Mouse (Mus musculus) olfactory bulb, adult 2 months (tissue): ENCODE data around the gene Cdon. TPM values are rescaled to one million over a fixed set of nuclear protein-coding genes. Genes with fewer than 3 reads are reported as not detected.

ENCODE experiments used
- H3K27ac ChIP-seq: fragments of 200-500 bp; 2 replicates; pipeline ENCODE4 v1.5.1; 2012; ENCODE audit warnings: low read depth, low read length; ENCODE audit not compliant: insufficient read depth
- H3K4me1 ChIP-seq: fragments of 200-500 bp; 2 replicates; pipeline ENCODE4 v1.6.1; 2012; ENCODE audit warnings: low read length; ENCODE audit not compliant: control insufficient read depth, insufficient read depth
- H3K4me3 ChIP-seq: fragments of 200-500 bp; 2 replicates; pipeline ENCODE4 v1.5.1; 2012; ENCODE audit warnings: mild to moderate bottlenecking, low read depth, low read length, moderate library complexity; ENCODE audit not compliant: insufficient read depth
- CTCF ChIP-seq: fragments of 200-500 bp; IDR thresholded peaks from 2 replicates; pipeline ENCODE4 v1.5.1; 2012; ENCODE audit warnings: low read depth, mild to moderate bottlenecking, low read length, moderate library complexity; ENCODE audit not compliant: insufficient read depth
- POLR2A ChIP-seq: fragments of 200-500 bp; IDR thresholded peaks from 2 replicates; pipeline ENCODE4 v1.6.1; 2012; ENCODE audit warnings: mild to moderate bottlenecking, low read depth, low read length, moderate library complexity; ENCODE audit not compliant: insufficient read depth
- WGBS: fragments of 180-500 bp; shearing (Covaris S2); methylation state at CpG from one replicate; pipeline ENCODE4 v1.1.7; 2018; 5-methylcytosine and 5-hydroxymethylcytosine counted together
- polyA plus RNA-seq: library from polyadenylated mRNA; stranded (reverse); fragments of >200 nt; gene quantifications from 2 replicates; pipeline ENCODE4 v1.2.4, GENCODE M21; 2012; ENCODE audit warnings: low replicate concordance; ENCODE audit not compliant: missing spikeins, insufficient read depth, insufficient read length

The Cdon gene
- polyA plus RNA-seq, 1 experiment = not detected

DNA sequence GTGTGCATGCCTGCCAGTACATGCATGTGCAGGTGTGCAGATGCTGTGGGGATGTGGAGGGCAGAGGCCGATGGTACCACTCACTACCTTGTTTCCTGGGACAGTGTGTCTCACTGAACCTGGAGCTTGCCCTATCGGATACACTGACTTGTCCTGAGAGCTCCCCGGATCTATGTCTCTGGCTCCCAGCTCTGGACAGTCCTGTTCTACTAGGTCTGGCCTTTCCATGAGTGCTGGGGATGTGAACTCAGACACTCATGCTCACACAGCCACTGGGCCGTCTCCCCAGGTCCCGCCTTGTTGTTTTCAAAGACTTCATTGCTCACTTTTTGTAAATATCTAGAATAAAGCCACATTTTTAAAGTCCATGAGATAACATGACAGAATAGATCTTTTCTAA lies 120.1 kb downstream of the Cdon start:
- Histone ChIP-seq H3K4me1 (no peaks in the 10 kb centered on the region), H3K4me3 (no peak overlapping the region), H3K27ac (no peak overlapping the region)
- 90% methylated on average over 5 of the region's 5 CpGs for WGBS
- TF ChIP-seq CTCF (no peak), POLR2A (no peak)

DNA sequence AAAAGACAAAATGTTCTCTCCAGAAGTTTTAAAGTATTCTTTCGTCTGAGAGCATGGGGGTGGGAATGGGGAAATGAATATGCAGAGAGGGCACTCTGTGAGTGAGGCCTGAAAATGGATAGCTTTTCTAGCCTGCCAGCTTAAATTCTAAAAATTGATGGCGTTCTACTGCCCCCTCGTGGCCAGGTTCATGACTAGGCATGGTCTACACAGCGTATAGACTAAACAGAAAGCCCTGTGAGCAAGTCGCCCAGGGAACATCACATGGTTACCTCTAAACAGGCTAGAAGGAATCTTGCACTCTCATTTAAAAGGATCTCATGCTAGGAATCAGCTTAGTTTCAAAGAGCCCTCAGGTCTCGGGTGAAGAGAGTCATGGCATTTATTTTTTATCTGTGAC lies 120.6 kb downstream of the Cdon start:
- 18% methylated on average over 6 of the region's 6 CpGs for WGBS
- TF ChIP-seq POLR2A (no peak), CTCF (no peak)
- H3K27ac ChIP-seq = no peak overlapping the region
- no peak overlapping the region for H3K4me3 ChIP-seq
- H3K4me1 ChIP-seq = no peaks in the 10 kb centered on the region

DNA sequence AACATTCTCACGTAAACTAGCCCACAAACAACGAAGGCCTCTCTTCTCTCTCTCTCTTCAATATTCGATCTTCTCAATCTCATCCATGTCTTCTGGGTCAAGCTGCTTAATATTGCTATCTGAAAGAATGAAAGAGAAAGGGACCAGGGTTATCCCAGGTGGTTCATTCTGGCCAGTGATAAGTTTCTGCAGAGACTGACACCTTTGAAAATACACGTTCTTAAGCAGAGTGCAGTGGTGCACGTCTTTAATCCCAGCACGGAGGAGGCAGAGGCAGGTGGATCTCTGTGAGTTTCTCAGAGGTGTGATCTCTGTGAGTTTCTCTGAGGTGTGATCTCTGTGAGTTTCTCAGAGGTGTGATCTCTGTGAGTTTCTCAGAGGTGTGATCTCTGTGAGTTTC lies 121.0 kb downstream of the Cdon start:
- no peak overlapping the region for H3K27ac ChIP-seq
- 74% methylated on average over 6 of the region's 6 CpGs for WGBS
- H3K4me1 ChIP-seq = no peaks in the 10 kb centered on the region
- no peak for TF ChIP-seq CTCF
- no peak for TF ChIP-seq POLR2A
- no peak overlapping the region for H3K4me3 ChIP-seq

DNA sequence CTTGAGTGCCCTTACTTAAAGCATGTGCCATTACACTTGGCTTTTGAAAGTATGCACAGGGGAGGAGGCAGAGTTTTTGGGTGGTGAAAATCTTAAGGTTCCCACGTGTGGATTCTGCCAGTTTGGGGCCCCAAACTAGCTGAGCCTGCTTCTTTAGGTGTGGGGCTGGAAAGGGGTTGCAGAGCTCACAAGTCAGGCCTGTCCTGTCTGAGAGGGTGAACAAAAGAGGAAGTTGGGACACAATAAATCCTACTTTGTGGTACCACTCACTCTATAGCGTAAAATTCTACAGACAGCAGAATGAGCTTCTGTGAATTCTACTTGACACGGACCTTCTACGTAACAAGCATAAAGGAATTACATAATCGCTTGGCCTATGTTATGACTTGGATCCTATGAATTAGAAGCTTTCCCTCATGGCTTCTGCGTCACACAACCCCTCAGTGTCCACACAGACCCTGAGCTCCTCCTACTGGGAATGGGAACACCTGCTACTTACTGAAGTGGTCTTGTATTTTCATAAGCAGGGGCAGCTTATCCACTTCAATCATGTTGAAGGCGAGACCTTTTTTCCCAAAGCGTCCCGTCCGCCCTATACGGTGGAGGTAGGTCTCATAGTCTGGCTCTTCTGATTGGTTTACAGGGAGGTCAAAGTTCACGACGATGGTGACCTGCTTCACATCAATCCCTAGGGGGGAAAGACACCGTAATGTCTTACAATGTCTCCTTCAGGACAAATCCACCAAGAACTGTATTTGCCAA lies 122.4 kb downstream of the Cdon start:
- no peak overlapping the region for H3K27ac ChIP-seq
- H3K4me3 ChIP-seq = no peak overlapping the region
- WGBS = 89% methylated on average over 14 of the region's 14 CpGs
- TF ChIP-seq CTCF (no peak), POLR2A (no peak)
- no peaks in the 10 kb centered on the region for H3K4me1 ChIP-seq

GRCm38 (mm10) chr9:35544666-35545065 lies 123.7 kb downstream of the Cdon start:
- no peak for TF ChIP-seq POLR2A
- TF ChIP-seq CTCF = no peak
- H3K4me3 ChIP-seq = no peak overlapping the region
- WGBS = 76% methylated on average over 2 of the region's 2 CpGs
- H3K4me1 ChIP-seq = no peaks in the 10 kb centered on the region
- H3K27ac ChIP-seq = no peak overlapping the region

DNA sequence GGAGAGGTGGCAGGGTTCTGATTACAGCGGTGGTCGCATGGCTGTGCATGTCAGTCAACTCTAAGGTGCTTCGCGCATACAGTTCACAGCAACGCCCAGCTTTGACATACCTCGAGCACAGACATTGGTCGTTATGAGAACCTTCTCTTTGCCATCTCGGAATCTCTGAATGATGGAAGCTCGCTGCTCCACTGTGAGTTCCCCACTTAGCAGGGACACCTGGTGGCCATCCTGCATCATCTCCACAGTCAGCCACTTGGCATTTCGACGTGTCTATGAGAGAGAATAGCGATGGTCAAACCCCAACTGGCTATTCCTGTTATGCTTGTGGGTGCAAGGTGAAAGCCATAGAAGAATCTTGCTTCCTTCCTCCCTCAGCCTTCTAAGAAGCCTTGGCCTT lies 124.8 kb downstream of the Cdon start:
- no peak overlapping the region for H3K27ac ChIP-seq
- H3K4me3 ChIP-seq = no peak overlapping the region
- H3K4me1 ChIP-seq = no peaks in the 10 kb centered on the region
- TF ChIP-seq POLR2A (no peak), CTCF (no peak)
- 78% methylated on average over 12 of the region's 12 CpGs for WGBS

DNA sequence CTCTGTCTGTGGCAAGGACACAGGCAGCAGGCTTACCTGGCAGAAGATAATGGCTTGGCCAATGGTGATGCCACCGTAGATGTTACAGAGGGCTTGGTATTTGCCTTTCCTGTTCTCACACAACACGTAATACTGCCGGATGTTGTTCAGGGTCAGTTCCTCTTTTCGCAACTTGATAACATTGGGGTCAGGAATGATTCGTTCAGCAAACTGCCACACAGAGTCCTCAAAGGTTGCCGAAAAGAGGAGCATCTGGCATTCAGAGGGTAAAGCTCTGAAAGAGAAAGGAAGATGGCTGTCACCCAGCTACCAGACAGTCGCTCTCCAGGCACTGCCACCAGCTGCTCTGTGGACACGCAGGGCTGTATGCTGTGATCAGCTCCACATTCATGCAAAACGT lies 125.8 kb downstream of the Cdon start:
- TF ChIP-seq POLR2A = no peak
- no peak for TF ChIP-seq CTCF
- Histone ChIP-seq H3K4me1 (no peaks in the 10 kb centered on the region), H3K27ac (no peak overlapping the region), H3K4me3 (no peak overlapping the region)
- 84% methylated on average over 9 of the region's 9 CpGs for WGBS

GRCm38 (mm10) chr9:35548455-35548854 lies 127.5 kb downstream of the Cdon start:
- Histone ChIP-seq H3K4me3 (no peak overlapping the region), H3K27ac (no peak overlapping the region), H3K4me1 (no peaks in the 10 kb centered on the region)
- 78% methylated on average over 9 of the region's 9 CpGs for WGBS
- no peak for TF ChIP-seq CTCF
- no peak for TF ChIP-seq POLR2A

DNA sequence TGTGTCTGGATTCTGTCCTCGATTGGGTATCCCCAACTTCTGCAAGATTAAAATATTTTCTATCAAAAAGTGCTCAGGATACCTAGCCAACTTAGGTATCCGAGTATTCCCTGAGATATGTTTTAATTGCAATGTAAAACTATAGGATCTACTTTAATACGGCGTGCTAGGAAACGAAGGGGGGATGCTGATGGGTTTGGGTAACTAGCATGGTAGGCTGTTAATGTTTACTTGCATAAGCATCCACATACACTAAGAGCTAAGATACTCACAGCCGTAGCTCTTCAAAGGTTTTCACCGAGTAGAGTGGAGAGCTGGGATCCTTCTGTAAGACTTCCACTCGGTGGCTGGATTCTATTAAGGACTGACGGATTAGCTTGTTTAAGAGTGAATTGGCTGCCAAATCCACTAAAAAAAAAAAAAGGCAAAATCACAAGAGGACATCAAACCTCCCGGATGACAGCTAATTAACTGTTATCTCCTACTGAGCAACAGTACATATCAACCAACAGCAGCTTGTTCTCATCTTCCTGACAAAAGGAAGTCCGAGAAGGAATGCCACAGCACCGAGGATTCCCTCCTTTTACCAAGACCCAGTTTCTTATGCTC lies 135.7 kb downstream of the Cdon start:
- Histone ChIP-seq H3K4me3 (no peak overlapping the region), H3K27ac (no peak overlapping the region), H3K4me1 (no peaks in the 10 kb centered on the region)
- no peak for TF ChIP-seq CTCF
- no peak for TF ChIP-seq POLR2A
- WGBS = 78% methylated on average over 12 of the region's 12 CpGs

Other genes starting within 250 kb of the Cdon start
- not detected in 2 replicates for gene Dcps, start 245.1 kb upstream of the Cdon start, polyA plus RNA-seq
- not detected in 2 replicates for gene Srpr, start 221.0 kb upstream of the Cdon start, polyA plus RNA-seq
- not detected in 2 replicates for gene Tirap, start 220.8 kb upstream of the Cdon start, polyA plus RNA-seq
- gene Foxred1, start 210.1 kb upstream of the Cdon start, polyA plus RNA-seq = not detected in 2 replicates
- not detected in 2 replicates for gene Fam118b, start 153.3 kb upstream of the Cdon start, polyA plus RNA-seq
- gene Rpusd4, start 153.3 kb upstream of the Cdon start, polyA plus RNA-seq = not detected in 2 replicates
- not detected in 2 replicates for gene Gm1113, start 97.1 kb downstream of the Cdon start, polyA plus RNA-seq
- gene Ddx25, start 137.4 kb downstream of the Cdon start, polyA plus RNA-seq = not detected in 2 replicates
- gene Pus3, start 137.5 kb downstream of the Cdon start, polyA plus RNA-seq = not detected in 2 replicates
- gene Pate2, start 149.2 kb downstream of the Cdon start, polyA plus RNA-seq = not detected in 2 replicates
- not detected in 2 replicates for gene Hyls1, start 149.3 kb downstream of the Cdon start, polyA plus RNA-seq
- not detected in 2 replicates for gene Pate4, start 190.8 kb downstream of the Cdon start, polyA plus RNA-seq
- gene Pate3, start 227.1 kb downstream of the Cdon start, polyA plus RNA-seq = not detected in 2 replicates